Mouse (Mus musculus) cortical plate, adult 2 months (tissue): ENCODE measurements around the gene Anxa5.

Experiments
- CTCF ChIP-seq: fragments of 200-500 bp; IDR thresholded peaks from 2 replicates; pipeline ENCODE4 v1.5.1; 2011; ENCODE audit warnings: mild to moderate bottlenecking, control low read depth, low read length; ENCODE audit not compliant: insufficient read depth; ENCODE audit errors: extremely low read depth
- POLR2A ChIP-seq: fragments of 200-500 bp; IDR thresholded peaks from 2 replicates; pipeline ENCODE4 v1.6.1; 2011; ENCODE audit warnings: mild to moderate bottlenecking, low read length, control low read depth; ENCODE audit not compliant: insufficient read depth; ENCODE audit errors: extremely low read depth

DNA sequence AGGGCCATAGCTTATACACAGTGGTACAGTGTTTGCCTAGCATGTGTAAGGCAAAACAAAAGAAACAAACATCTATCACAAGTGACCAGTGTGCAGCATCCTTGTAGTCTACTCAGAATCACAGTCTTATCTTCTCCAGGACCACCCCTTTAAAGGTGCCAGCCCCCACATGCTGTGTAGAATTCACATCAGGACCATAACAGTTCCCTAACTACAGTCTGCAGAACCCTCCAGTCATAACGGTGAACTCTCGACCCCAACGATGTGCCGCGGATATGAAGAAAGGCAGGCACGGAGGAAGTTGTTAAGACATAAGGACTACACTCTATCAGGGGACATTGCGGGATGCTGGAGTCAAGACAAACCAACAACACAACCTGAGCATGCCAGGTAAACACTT is 23.7 kb upstream of the Anxa5 start:
- TF ChIP-seq CTCF (no peak), POLR2A (no peak)
